Mouse (Mus musculus): ENCODE data around the gene Nup133. TPM values are rescaled to one million over a fixed set of nuclear protein-coding genes. Genes with fewer than 3 reads are reported as not detected.

The Nup133 gene
- total RNA-seq (2023) = 14.9 and 22.2 TPM in 2 replicates

DNA sequence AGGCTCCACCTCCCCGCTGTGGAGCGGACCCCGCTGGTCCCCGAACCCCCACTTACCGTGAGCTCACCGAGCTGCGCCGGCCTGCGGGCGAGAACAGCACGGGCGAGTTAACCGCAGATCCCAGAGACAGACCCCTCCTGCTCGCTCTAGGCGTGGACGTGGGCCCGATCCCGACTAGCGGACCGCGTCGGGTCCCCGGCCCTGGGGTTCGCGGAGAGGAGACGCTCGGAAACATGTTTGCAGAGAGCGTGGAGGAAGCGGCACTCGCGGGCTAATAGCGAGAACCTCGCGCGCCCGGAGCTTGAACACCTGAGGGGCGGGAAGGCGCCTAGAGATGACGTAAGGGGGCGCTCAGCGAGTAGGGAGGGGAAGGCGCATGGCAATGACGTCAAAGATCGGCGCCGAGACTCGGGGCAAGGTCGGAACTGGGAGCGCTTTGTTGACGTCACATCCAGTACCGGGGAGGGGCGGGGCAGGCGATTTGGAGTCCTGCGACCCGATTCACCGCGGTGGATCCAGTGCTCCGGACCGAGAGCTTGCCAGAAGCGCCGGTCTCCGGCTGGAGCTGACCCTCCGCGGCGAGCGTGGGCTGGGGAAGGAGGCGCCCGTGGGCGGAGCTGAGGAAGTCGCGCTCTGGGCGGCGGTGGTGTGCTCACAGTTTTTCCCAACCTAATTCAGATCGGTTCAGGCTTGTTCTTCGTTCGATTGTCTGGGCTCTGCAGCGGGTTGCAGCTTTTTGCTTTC is at the start of gene Nup133:
Gene Nup133, minus strand, starts transcription at position 324 of the 744 bp plus-strand sequence.

DNA sequence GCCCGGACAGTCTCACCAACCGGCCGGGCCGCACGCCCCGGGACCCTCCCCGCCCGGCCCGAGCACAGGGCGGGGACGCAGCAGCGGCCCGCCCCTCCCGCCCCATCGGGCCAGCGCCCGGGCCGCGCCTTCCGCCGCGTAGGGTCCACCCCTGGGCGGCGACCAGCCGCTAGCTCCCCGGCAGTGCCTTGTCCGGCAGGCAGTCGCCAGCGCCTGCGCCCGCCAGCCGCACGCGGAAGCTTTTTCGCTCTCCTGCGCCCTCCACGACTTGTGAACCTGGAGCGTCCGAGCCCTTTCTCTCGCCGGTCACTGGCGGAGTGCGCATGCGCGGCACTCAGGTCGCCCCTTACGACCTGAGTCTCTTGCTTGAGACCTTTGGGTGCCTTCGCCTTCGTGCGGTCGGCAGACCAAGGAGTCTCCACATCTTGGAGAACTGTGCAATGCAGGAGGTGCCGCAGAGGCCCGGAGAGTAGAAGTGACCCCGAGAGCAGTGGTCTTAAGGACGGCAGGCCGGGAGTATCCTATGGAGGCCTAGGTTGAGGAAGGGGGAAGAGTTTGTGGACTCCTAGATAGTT is 33.8 kb upstream of the Nup133 start, which contains the start of gene Abcb10:
Gene Abcb10, minus strand, starts transcription at position 297 of the 575 bp plus-strand sequence.

DNA sequence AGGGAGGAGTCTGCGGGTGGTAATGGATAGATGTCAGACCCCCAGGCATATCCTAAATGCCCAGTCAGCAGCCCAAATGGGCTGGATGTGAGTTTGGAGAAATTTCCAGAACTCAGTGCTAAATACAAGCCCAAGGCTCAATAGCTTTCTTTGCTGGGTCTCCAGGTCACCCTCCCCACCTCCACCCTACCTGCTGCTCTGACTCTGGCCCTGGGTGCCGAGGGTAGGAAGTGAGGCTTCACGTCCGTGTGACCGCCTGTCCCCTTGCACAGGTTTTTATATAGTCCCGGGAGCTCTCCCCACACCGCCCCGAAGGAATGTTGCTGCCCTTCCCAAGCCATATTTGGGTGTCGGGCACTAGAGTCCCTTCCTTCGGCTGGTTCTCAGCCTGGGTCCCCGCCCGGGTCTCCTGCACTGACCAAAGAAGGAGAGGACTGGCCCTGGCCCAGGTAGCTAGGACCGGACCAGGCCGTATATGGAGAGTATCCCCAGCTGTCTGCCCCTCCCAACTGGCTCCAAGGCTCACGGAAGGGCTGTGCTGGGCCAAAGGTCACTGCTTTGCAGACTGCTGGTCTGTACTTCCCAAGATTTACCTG is 54.5 kb downstream of the Nup133 start, which contains the start of gene Acta1:
Gene Acta1, minus strand, starts transcription at position 250 of the 596 bp plus-strand sequence.

DNA sequence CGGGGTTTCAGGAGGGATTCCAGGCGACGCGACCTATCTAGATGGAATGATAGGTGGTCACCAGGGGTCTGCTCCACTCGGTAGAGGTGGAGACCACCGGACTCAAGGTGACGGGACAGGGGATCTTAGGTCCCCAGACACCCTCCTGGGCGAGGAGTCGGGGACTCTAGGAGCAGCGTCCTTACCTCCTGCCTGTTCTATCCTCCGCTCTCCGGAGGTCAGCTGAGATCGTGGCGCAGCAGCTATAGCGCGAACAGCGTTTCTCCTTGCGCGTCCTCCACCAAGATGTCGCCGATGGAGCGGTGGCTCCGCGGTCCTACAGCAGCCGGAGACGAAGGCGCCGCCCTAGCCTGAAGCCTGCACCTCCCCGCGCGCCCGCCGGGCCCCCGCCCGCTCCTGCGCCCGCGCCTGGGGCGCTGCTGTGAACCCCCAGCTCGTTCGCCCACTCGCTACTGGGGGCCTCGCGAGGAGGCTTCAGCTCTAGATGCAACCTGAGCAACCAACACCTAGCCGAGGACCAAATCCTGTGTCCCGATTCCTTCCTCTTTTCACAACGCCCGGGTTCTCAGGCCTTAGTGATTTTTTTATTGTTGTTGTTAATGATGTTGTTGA is 89.3 kb downstream of the Nup133 start, which contains the start of gene Ccsap:
Gene Ccsap, minus strand, starts transcription at position 562 of the 612 bp plus-strand sequence.

Other genes with a start within 250 kb of the Nup133 start
- 0.61 TPM in 1 of 2 replicates, not detected in the other for gene Rab4a, start 143.3 kb downstream of the Nup133 start, total RNA-seq (2023)
- 4.7 and 6.5 TPM in 2 replicates for gene Ccsap, start 89.1 kb downstream of the Nup133 start, total RNA-seq (2023)
- gene Acta1, start 54.5 kb downstream of the Nup133 start, total RNA-seq (2023) = 0.36 and 1.7 TPM in 2 replicates
- gene Abcb10, start 33.9 kb upstream of the Nup133 start, total RNA-seq (2023) = 6.5 and 8.5 TPM in 2 replicates
- gene Taf5l, start 72.1 kb upstream of the Nup133 start, total RNA-seq (2023) = 15.4 and 18.0 TPM in 2 replicates
- 4.8 and 7.1 TPM in 2 replicates for gene Urb2, start 72.2 kb upstream of the Nup133 start, total RNA-seq (2023)